Mouse (Mus musculus) MEL (cell line): ENCODE measurements at regions not wholly inside any gene's neighbourhood (a gene's known extent, or its start where the extent isn't known, plus 50 kb on each side); places are given as distances from the start of the nearest gene placed in this dataset.

Experiments used
- DNase-seq: peaks from one replicate; pipeline ENCODE4 v3.0.0; 2011; ENCODE audit warnings: low read depth, low spot score
- H3K27ac ChIP-seq: 2 replicates; pipeline ENCODE4 v1.5.1; 2012; ENCODE audit warnings: low read depth, mild to moderate bottlenecking, control low read depth, low read length, moderate library complexity; ENCODE audit not compliant: control insufficient read depth
- H3K27me3 ChIP-seq, 2 experiments: fragments of 150-350 bp in 1 of 2; sonication (generic) in 1 of 2; 2 replicates each; pipeline ENCODE4 v1.6.1; 2012; ENCODE audit warnings: low read length in 2 of 2, mild to moderate bottlenecking in 2 of 2, improper control_type of control experiment in 1 of 2, moderate library complexity in 1 of 2; ENCODE audit not compliant: insufficient read depth in 2 of 2, control insufficient read depth in 1 of 2
- H3K36me3 ChIP-seq, 2 experiments: 2 replicates each; pipeline ENCODE4 v1.6.1; 2012 to 2014; ENCODE audit warnings: low read length in 2 of 2, improper control_type of control experiment in 1 of 2, inconsistent platforms in 1 of 2, mild to moderate bottlenecking in 1 of 2; ENCODE audit not compliant: insufficient read depth in 2 of 2, control insufficient read depth in 1 of 2
- H3K4me1 ChIP-seq, 2 experiments: fragments of 150-350 bp in 1 of 2; sonication (generic) in 1 of 2; 2 replicates each; pipeline ENCODE4 v1.6.1; 2012; ENCODE audit warnings: low read length in 2 of 2, improper control_type of control experiment in 1 of 2, mild to moderate bottlenecking in 1 of 2; ENCODE audit not compliant: insufficient read depth in 2 of 2, control insufficient read depth in 1 of 2
- H3K4me3 ChIP-seq, 2 experiments: fragments of 150-350 bp in 1 of 2; sonication (generic) in 1 of 2; 2 replicates each; pipeline ENCODE4 v1.5.1; 2012; ENCODE audit warnings: low read depth in 2 of 2, low read length in 2 of 2, mild to moderate bottlenecking in 2 of 2, moderate library complexity in 2 of 2, control low read depth in 1 of 2, improper control_type of control experiment in 1 of 2; ENCODE audit not compliant: control insufficient read depth in 1 of 2, insufficient read depth in 1 of 2
- H3K79me2 ChIP-seq: 2 replicates; pipeline ENCODE4 v1.6.1; 2012; ENCODE audit warnings: mild to moderate bottlenecking, low read length, moderate library complexity; ENCODE audit not compliant: control insufficient read depth, poor library complexity, insufficient read depth
- H3K9ac ChIP-seq: 2 replicates; pipeline ENCODE4 v1.6.1; 2012; ENCODE audit warnings: low read depth, mild to moderate bottlenecking, control low read depth, low read length, moderate library complexity; ENCODE audit not compliant: control insufficient read depth, poor library complexity, severe bottlenecking
- H3K9me3 ChIP-seq: fragments of 150-350 bp; sonication (generic); replicated peaks from 2 replicates; pipeline ENCODE4 v1.6.1; 2012; ENCODE audit warnings: mild to moderate bottlenecking, low read length, improper control_type of control experiment, moderate library complexity; ENCODE audit not compliant: insufficient read depth
- CHD1 ChIP-seq: IDR thresholded peaks from 2 replicates; pipeline ENCODE4 v1.6.1; 2012; ENCODE audit warnings: low read depth, mild to moderate bottlenecking, inconsistent platforms, low read length, improper control_type of control experiment
- CHD2 ChIP-seq: IDR thresholded peaks from 2 replicates; pipeline ENCODE4 v1.6.1; 2011; ENCODE audit warnings: low read length, improper control_type of control experiment
- CTCF ChIP-seq, 3 experiments: IDR thresholded peaks in 2 of 3; conservative IDR thresholded peaks in 1 of 3; 2 replicates each; pipeline ENCODE4 v1.5.1; 2011 to 2012; ENCODE audit warnings: low read length in 3 of 3, low read depth in 2 of 3, mild to moderate bottlenecking in 2 of 3, improper control_type of control experiment in 1 of 3, inconsistent platforms in 1 of 3, mixed read lengths in 1 of 3, moderate library complexity in 1 of 3; ENCODE audit not compliant: control insufficient read depth in 1 of 3, insufficient read depth in 1 of 3, poor library complexity in 1 of 3, severe bottlenecking in 1 of 3
- E2F4 ChIP-seq: IDR thresholded peaks from 2 replicates; pipeline ENCODE4 v1.6.1; 2011; ENCODE audit warnings: low read depth, low read length, improper control_type of control experiment, borderline replicate concordance
- ELF1 ChIP-seq: IDR thresholded peaks from 2 replicates; pipeline ENCODE4 v1.6.1; 2014; ENCODE audit warnings: low read depth, mild to moderate bottlenecking, inconsistent platforms, low read length, improper control_type of control experiment, moderate library complexity
- EP300 ChIP-seq, 2 experiments: IDR thresholded peaks; 2 replicates each; pipeline ENCODE4 v1.6.1; 2011; ENCODE audit warnings: improper control_type of control experiment in 2 of 2, low read length in 2 of 2, low read depth in 1 of 2, mild to moderate bottlenecking in 1 of 2
- HCFC1 ChIP-seq: IDR thresholded peaks from 2 replicates; pipeline ENCODE4 v1.6.1; 2012; ENCODE audit warnings: low read depth, mild to moderate bottlenecking, inconsistent platforms, low read length, improper control_type of control experiment, moderate library complexity
- KAT2A ChIP-seq: conservative IDR thresholded peaks from 2 replicates; pipeline ENCODE4 v1.6.1; 2012; ENCODE audit warnings: low read depth, low read length, improper control_type of control experiment, inconsistent platforms
- MAX ChIP-seq: IDR thresholded peaks from 2 replicates; pipeline ENCODE4 v1.6.1; 2011; ENCODE audit warnings: low read length, improper control_type of control experiment
- MXI1 ChIP-seq: IDR thresholded peaks from 2 replicates; pipeline ENCODE4 v1.6.1; 2011; ENCODE audit warnings: mild to moderate bottlenecking, low read depth, low read length, improper control_type of control experiment
- MYB ChIP-seq: IDR thresholded peaks from 2 replicates; pipeline ENCODE4 v1.6.1; 2011; ENCODE audit warnings: mild to moderate bottlenecking, low read depth, low read length, improper control_type of control experiment
- MYC ChIP-seq: IDR thresholded peaks from 2 replicates; pipeline ENCODE4 v1.6.1; 2011; ENCODE audit warnings: low read depth, mild to moderate bottlenecking, low read length, improper control_type of control experiment, moderate library complexity
- POLR2AphosphoS2 ChIP-seq: IDR thresholded peaks from 2 replicates; pipeline ENCODE4 v1.6.1; 2011; ENCODE audit warnings: low read length, improper control_type of control experiment
- POLR2AphosphoS5 ChIP-seq: IDR thresholded peaks from 2 replicates; pipeline ENCODE4 v1.6.1; 2012; ENCODE audit warnings: low read depth, borderline replicate concordance, mild to moderate bottlenecking, inconsistent platforms, low read length, moderate library complexity, mixed read lengths
- SIN3A ChIP-seq: IDR thresholded peaks from 2 replicates; pipeline ENCODE4 v1.6.1; 2012; ENCODE audit warnings: low read length, improper control_type of control experiment, inconsistent platforms
- SMC3 ChIP-seq: IDR thresholded peaks from 2 replicates; pipeline ENCODE4 v1.6.1; 2011; ENCODE audit warnings: low read depth, low read length, improper control_type of control experiment
- TAL1 ChIP-seq: IDR thresholded peaks from 2 replicates; pipeline ENCODE4 v1.6.1; 2012; ENCODE audit warnings: mild to moderate bottlenecking, inconsistent platforms, low read length, moderate library complexity, mixed read lengths
- TBP ChIP-seq: IDR thresholded peaks from 2 replicates; pipeline ENCODE4 v1.8.0; 2011; ENCODE audit warnings: low read depth, low read length, improper control_type of control experiment
- UBTF ChIP-seq: IDR thresholded peaks from 2 replicates; pipeline ENCODE4 v1.6.1; 2012; ENCODE audit warnings: low read depth, mild to moderate bottlenecking, inconsistent platforms, low read length, improper control_type of control experiment, moderate library complexity, borderline replicate concordance; ENCODE audit not compliant: insufficient read depth
- USF2 ChIP-seq, 2 experiments: IDR thresholded peaks; 2 replicates each; pipeline ENCODE4 v1.6.1; 2011 to 2012; ENCODE audit warnings: improper control_type of control experiment in 2 of 2, low read length in 2 of 2, borderline replicate concordance in 1 of 2, inconsistent platforms in 1 of 2, low read depth in 1 of 2, mild to moderate bottlenecking in 1 of 2; ENCODE audit not compliant: insufficient read depth in 1 of 2
- ZKSCAN1 ChIP-seq: IDR thresholded peaks from 2 replicates; pipeline ENCODE4 v1.6.1; 2012; ENCODE audit warnings: low read depth, mild to moderate bottlenecking, inconsistent platforms, low read length, improper control_type of control experiment, moderate library complexity
- ZMIZ1 ChIP-seq: IDR thresholded peaks from 2 replicates; pipeline ENCODE4 v1.6.1; 2012; ENCODE audit warnings: low read depth, mild to moderate bottlenecking, inconsistent platforms, low read length, improper control_type of control experiment, moderate library complexity

DNA sequence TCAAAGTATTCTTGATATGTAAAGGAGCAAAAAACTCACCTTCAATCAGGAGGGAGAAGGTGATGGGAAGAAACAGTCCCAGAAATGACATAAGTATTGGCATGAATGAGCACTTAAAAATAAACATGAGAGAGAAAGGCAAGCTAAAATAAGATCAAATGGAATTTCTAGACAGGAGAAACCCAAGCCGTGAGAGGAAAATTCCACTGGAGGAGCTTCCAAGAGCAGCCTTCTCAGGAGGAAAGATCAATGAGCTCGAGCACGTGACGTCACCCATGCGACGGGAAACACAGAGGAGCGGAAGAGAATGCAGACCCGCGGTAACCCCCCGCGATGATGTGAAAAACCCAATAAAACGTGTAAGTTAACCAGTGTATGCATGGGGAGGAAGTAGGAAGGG, 274.6 kb downstream of the Lyplal1 start:
- no peaks in the 10 kb centered on the region for H3K36me3 ChIP-seq
- no peak overlapping the region for H3K27ac ChIP-seq
- no peaks in the 10 kb centered on the region for H3K4me1 ChIP-seq
- no peak for TF ChIP-seq SIN3A
- no peak for TF ChIP-seq EP300 (IDR thresholded peaks at IDR 0.05; ENCODE audit: low read depth in 1 of 2, low read length in 2 of 2)
- no peak for TF ChIP-seq MYB
- TF ChIP-seq E2F4, result no peak
- no peak for TF ChIP-seq HCFC1
- H3K9me3 ChIP-seq, result no peaks in the 10 kb centered on the region
- H3K79me2 ChIP-seq, result no peaks in the 10 kb centered on the region
- H3K9ac ChIP-seq, result no peak overlapping the region
- DNase-seq, result no peak
- no peaks in the 10 kb centered on the region for H3K27me3 ChIP-seq
- no peak overlapping the region for H3K4me3 ChIP-seq

DNA sequence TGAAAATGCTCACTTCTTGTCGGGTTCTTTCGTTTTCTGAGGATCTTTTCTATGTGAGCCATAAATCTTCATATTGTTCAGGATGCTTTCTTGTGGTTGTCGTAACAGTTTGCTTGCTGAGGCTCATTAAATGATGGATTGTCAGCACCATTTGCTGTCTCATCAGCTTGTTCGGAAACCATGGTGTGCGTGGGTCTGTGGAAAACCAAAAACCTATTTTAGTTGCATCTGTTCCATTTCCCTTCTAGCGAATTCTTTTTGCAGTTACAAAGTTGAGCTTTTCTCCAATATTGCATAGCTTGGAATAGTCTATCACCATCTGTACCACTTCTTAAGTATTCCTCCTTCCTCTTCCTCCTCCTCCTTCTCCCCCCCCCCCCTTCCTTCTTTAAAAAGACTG, 269.9 kb downstream of the Lyplal1 start:
- H3K27me3 ChIP-seq, result no peaks in the 10 kb centered on the region
- H3K4me1 ChIP-seq, result no peaks in the 10 kb centered on the region
- no peaks in the 10 kb centered on the region for H3K36me3 ChIP-seq
- TF ChIP-seq POLR2AphosphoS5 (no peak), ZKSCAN1 (no peak), ZMIZ1 (no peak), SMC3 (no peak), MXI1 (no peak), KAT2A (no peak), POLR2AphosphoS2 (no peak), CTCF (IDR thresholded peaks at IDR 0.05 in 2 of 3, conservative IDR thresholded peaks at IDR 0.05 in 1 of 3; ENCODE audit: control insufficient read depth in 1 of 3, insufficient read depth in 1 of 3, low read depth in 2 of 3, low read length in 3 of 3, poor library complexity in 1 of 3, severe bottlenecking in 1 of 3) (no peak), EP300 (IDR thresholded peaks at IDR 0.05; ENCODE audit: low read depth in 1 of 2, low read length in 2 of 2) (no peak)
- no peak overlapping the region for H3K4me3 ChIP-seq
- H3K79me2 ChIP-seq, result no peaks in the 10 kb centered on the region
- no peak overlapping the region for H3K9ac ChIP-seq
- H3K9me3 ChIP-seq, result no peaks in the 10 kb centered on the region
- DNase-seq, result no peak
- no peak overlapping the region for H3K27ac ChIP-seq

DNA sequence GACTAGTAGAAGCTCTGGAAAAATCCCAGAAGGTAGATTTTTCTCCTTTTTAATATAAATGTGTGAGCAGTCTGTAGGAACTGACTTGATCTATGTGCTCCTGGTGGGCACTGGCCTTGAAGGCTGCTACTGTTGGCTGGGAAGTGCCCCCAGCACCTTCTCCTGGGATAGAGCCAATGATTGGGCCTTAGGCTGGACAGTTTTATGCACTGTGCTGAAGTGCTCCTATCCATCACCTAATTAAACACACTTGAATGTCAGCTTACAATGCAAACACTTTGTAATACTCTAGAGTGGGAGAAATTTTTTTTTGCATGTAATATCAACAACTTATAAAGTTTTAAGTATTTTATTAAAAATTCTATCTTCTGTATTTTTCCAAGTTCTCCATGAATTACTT, 266.5 kb downstream of the Lyplal1 start:
- H3K9me3 ChIP-seq, result no peaks in the 10 kb centered on the region
- H3K4me3 ChIP-seq, result no peak overlapping the region
- H3K9ac ChIP-seq, result no peak overlapping the region
- H3K27me3 ChIP-seq, result no peaks in the 10 kb centered on the region
- no peaks in the 10 kb centered on the region for H3K4me1 ChIP-seq
- TF ChIP-seq ZKSCAN1 (no peak), POLR2AphosphoS5 (no peak), UBTF (no peak), POLR2AphosphoS2 (no peak), MYC (no peak), USF2 (IDR thresholded peaks at IDR 0.05; ENCODE audit: borderline replicate concordance in 1 of 2, insufficient read depth in 1 of 2, low read depth in 1 of 2, low read length in 2 of 2) (no peak), MAX (no peak), CHD2 (no peak), MYB (no peak), TAL1 (no peak), ELF1 (no peak), E2F4 (no peak), CHD1 (no peak), TBP (no peak), MXI1 (no peak)
- no peak overlapping the region for H3K27ac ChIP-seq
- no peak for DNase-seq
- H3K36me3 ChIP-seq, result no peaks in the 10 kb centered on the region
- H3K79me2 ChIP-seq, result no peaks in the 10 kb centered on the region
